Mouse (Mus musculus): ENCODE measurements at regions not wholly inside any gene's neighbourhood (a gene's known extent, or its start where the extent isn't known, plus 50 kb on each side); places are given as distances from the start of the nearest gene placed in this dataset.

GRCm38 (mm10) chr2:137236961-137237360 lies 120.5 kb upstream of the Jag1 start:
- no peak for DNase-seq

GRCm38 (mm10) chr2:137233936-137234335 lies 117.5 kb upstream of the Jag1 start:
- no peak for DNase-seq

- no peak for DNase-seq
Observed at GRCm38 (mm10) chr2:137231161-137231560, 114.7 kb upstream of the Jag1 start.

- DNase-seq, result no peak
Observed at GRCm38 (mm10) chr2:137229422-137230069, 113.1 kb upstream of the Jag1 start.

GRCm38 (mm10) chr2:137227495-137227894 lies 111.1 kb upstream of the Jag1 start:
- DNase-seq, result no peak

- peak in 1 of 2 experiments; percentile 1 for DNase-seq
Observed at GRCm38 (mm10) chr2:137224702-137225552, 108.5 kb upstream of the Jag1 start.

GRCm38 (mm10) chr2:137215697-137216096 lies 99.3 kb upstream of the Jag1 start:
- DNase-seq, result no peak

GRCm38 (mm10) chr2:137207846-137208245 lies 91.4 kb upstream of the Jag1 start:
- DNase-seq, result no peak

GRCm38 (mm10) chr2:137204274-137204850 lies 87.9 kb upstream of the Jag1 start:
- peak in 1 of 2 experiments; percentile 18 for DNase-seq

DNA sequence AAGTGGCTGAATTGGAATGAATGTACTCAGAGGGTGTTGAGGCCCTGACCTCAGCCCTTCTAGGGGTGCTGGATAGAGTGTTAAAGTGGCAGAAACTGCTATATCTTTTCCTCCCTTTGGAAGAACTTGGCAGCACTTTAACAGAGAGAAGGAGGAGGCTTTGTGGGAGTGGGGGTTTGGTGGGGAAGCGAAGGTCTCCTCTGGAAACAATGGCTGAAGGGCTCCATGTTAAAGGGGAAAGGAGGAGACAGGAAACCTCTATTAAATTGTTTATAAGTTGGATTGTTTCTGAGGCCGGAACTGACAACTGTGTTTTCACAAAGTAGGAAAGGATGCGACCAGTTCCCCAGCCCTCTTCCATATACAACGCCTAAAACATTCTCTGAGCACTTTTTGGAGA lies 83.7 kb upstream of the Jag1 start:
- DNase-seq, result no peak

DNA sequence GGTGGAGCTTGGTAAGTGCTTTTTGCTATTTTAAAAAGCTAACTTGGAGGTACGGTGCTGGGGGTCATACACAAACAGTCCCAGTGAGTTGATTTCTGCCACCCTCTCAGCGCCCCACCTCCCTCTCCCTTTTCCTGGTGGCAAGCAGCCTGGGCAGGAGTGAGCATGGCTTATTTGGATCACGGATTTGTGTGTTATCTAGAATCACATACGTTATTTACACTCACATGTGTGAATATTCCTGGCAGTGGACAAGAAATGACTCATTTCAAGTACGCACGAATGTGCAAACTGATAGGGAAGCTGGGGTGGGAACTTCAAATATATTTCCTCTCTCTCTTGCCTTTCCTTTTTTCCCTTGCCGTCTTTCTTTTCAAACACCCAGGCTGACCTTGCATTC lies 75.7 kb upstream of the Jag1 start:
- no peak for DNase-seq

- no peak for DNase-seq
Observed at GRCm38 (mm10) chr2:137169176-137169575, 52.7 kb upstream of the Jag1 start.

GRCm38 (mm10) chr2:137168626-137169025 lies 52.2 kb upstream of the Jag1 start:
- no peak for DNase-seq

All from adrenal gland, postnatal 36 days (tissue).